Mouse (Mus musculus): ENCODE results near the gene Angel2. TPM values are rescaled to one million over a fixed set of nuclear protein-coding genes. Genes with fewer than 3 reads are reported as not detected.

Gene Angel2
- polyA plus RNA-seq, 1 experiment = 1.7 TPM

DNA sequence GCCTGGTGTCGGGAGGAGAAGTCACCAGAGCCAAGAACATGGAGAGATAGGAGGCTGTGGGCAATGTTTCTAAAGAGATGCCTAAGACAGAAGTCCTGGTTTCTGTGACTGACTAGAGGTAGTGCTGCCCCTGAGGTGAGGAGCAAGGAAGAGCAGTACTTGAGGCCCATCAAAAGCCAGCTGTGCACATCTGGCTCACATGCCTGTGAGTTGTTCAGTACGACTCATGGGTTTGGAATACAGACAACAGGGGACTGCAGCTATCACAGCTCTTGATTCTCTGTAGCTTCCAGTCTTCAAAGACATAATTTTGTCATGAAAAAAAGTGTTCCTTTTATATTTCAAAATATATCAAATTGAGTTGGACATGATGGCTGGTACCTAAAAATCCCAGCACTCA lies 23.8 kb upstream of the Angel2 start:
- H3K36me3 ChIP-seq (replicated peaks; ENCODE audit: low read length) = peaks cover 85% of the 10 kb centered on the region
- TF ChIP-seq FLI1 (IDR thresholded peaks at IDR 0.05; ENCODE audit: low read length) = no peak
- no peaks in the 10 kb centered on the region for H3K27me3 ChIP-seq (replicated peaks)
- H3K4me3 ChIP-seq (replicated peaks) = no peak overlapping the region
- no peaks in the 10 kb centered on the region for H3K9me3 ChIP-seq
- peaks cover 32% of the 10 kb centered on the region for H3K4me1 ChIP-seq

DNA sequence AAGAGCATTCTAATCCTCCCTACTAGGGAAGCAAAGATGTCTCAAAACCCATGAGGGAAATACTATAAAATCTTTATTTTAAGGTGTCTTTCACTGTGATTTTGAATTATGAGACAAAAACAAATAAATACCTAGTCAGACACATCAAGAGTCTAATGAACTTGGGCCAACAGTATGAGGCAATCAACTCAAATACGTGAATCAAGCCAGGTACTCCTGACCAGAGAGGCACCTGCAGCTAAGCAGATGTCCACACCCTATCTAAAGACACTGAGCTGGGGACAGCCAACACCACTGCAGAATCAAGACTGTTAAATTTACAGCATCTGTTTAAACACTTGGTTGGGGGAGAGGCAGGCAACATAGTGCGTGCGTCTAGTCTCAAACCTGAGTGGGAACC lies 20.8 kb upstream of the Angel2 start:
- TF ChIP-seq FLI1 (IDR thresholded peaks at IDR 0.05; ENCODE audit: low read length) (no peak), GATA1 (IDR thresholded peaks at IDR 0.05; ENCODE audit: borderline replicate concordance, low read length) (no peak)
- peaks cover 63% of the 10 kb centered on the region for H3K36me3 ChIP-seq (replicated peaks; ENCODE audit: low read length)
- peaks cover 25% of the 10 kb centered on the region for H3K4me1 ChIP-seq
- no peak overlapping the region for H3K4me3 ChIP-seq (replicated peaks)
- H3K9me3 ChIP-seq = no peaks in the 10 kb centered on the region
- no peaks in the 10 kb centered on the region for H3K27me3 ChIP-seq (replicated peaks)

GRCm38 (mm10) chr1:190904714-190905113 lies 20.2 kb upstream of the Angel2 start:
- Histone ChIP-seq H3K9me3 (no peaks in the 10 kb centered on the region), H3K36me3 (replicated peaks; ENCODE audit: low read length) (peaks cover 58% of the 10 kb centered on the region), H3K4me1 (peaks cover 30% of the 10 kb centered on the region), H3K4me3 (replicated peaks) (no peak overlapping the region), H3K27me3 (replicated peaks) (no peaks in the 10 kb centered on the region)
- TF ChIP-seq FLI1 (IDR thresholded peaks at IDR 0.05; ENCODE audit: low read length) (no peak), GATA1 (IDR thresholded peaks at IDR 0.05; ENCODE audit: borderline replicate concordance, low read length) (no peak)

DNA sequence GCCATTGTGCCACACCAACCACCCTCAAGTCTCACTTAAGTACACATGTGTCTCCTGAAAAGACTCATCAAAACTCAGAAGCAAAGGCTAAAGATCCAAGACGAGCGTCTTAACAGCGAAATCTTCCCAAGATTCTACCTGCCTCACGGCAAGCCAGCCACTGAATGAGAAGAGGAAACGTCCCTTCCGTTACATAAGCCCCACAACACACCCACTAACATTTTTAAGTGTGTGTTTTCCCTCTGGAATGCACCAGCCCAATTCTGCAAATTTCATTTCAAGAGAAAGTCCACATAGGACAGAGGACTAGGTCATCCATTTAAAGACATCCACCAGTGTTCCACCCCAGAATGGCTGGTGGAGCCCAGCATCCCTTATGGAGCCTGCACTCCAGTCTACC lies 14.1 kb upstream of the Angel2 start:
- TF ChIP-seq FLI1 (IDR thresholded peaks at IDR 0.05; ENCODE audit: low read length) = no peak
- no peak for TF ChIP-seq GATA1 (IDR thresholded peaks at IDR 0.05; ENCODE audit: borderline replicate concordance, low read length)
- Histone ChIP-seq H3K4me3 (replicated peaks) (peak overlapping the region; percentile 93), H3K9me3 (no peaks in the 10 kb centered on the region), H3K36me3 (replicated peaks; ENCODE audit: low read length) (peaks cover 8% of the 10 kb centered on the region), H3K27me3 (replicated peaks) (no peaks in the 10 kb centered on the region), H3K4me1 (peaks cover 47% of the 10 kb centered on the region)

DNA sequence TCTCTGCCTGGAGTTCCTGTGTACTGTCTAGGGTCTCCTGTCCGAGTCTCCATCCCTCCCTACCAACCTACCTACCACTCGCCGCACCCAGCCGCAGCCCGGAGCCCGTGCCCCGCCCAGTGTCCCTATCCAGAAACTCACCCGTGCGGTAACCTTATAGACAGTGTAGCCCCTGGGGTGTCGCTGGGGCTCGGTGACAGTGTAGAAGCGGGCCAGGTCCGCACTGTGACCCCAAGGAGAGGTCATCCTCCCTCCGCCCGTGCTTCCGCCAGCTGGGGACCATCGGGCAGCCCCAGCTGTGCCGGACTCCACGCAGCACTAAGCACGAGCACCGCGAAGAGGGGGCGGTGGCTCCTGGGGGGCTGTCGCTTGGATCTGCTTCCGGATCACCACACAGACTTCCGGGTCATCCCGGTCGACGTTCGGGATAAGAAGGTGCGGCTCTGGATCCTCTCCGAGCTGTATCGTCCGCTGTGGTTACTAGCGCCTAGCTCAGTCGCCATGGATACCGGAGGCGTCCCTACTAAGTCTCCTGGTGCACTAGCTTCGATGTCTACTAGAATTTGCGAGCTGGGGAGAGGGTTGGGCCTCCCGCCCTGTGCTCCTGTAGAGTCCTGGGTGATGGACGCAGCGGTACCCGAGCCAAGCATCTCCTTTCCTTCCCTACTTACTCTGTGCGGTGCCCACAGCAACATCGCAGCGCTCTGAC lies 13.3 kb upstream of the Angel2 start, which contains the start of gene Rps6kc1:
TSS of gene Rps6kc1 (minus strand) at position 356 of the 709 bp plus-strand sequence.
- Histone ChIP-seq H3K4me1 (peaks cover 47% of the 10 kb centered on the region), H3K27me3 (replicated peaks) (no peaks in the 10 kb centered on the region), H3K36me3 (replicated peaks; ENCODE audit: low read length) (peaks cover 4% of the 10 kb centered on the region), H3K4me3 (replicated peaks) (peak within 1 kb of the TSS; percentile 93), H3K9me3 (no peaks in the 10 kb centered on the region)
- TF ChIP-seq GATA1 (IDR thresholded peaks at IDR 0.05; ENCODE audit: borderline replicate concordance, low read length) = no peak
- no peak for TF ChIP-seq FLI1 (IDR thresholded peaks at IDR 0.05; ENCODE audit: low read length)

GRCm38 (mm10) chr1:190912623-190913022 lies 12.3 kb upstream of the Angel2 start:
- Histone ChIP-seq H3K27me3 (replicated peaks) (no peaks in the 10 kb centered on the region), H3K36me3 (replicated peaks; ENCODE audit: low read length) (peaks cover 4% of the 10 kb centered on the region), H3K4me3 (replicated peaks) (no peak overlapping the region), H3K9me3 (no peaks in the 10 kb centered on the region), H3K4me1 (peaks cover 47% of the 10 kb centered on the region)
- TF ChIP-seq GATA1 (IDR thresholded peaks at IDR 0.05; ENCODE audit: borderline replicate concordance, low read length) = no peak
- TF ChIP-seq FLI1 (IDR thresholded peaks at IDR 0.05; ENCODE audit: low read length) = no peak

- H3K9me3 ChIP-seq = no peaks in the 10 kb centered on the region
- H3K36me3 ChIP-seq (replicated peaks; ENCODE audit: low read length) = no peaks in the 10 kb centered on the region
- no peak overlapping the region for H3K4me3 ChIP-seq (replicated peaks)
- TF ChIP-seq GATA1 (IDR thresholded peaks at IDR 0.05; ENCODE audit: borderline replicate concordance, low read length) (no peak), FLI1 (IDR thresholded peaks at IDR 0.05; ENCODE audit: low read length) (no peak)
- H3K27me3 ChIP-seq (replicated peaks) = peaks cover 16% of the 10 kb centered on the region
- peaks cover 13% of the 10 kb centered on the region for H3K4me1 ChIP-seq
These were observed 6.0 kb upstream of the Angel2 start for GRCm38 (mm10) chr1:190918938-190919337.

DNA sequence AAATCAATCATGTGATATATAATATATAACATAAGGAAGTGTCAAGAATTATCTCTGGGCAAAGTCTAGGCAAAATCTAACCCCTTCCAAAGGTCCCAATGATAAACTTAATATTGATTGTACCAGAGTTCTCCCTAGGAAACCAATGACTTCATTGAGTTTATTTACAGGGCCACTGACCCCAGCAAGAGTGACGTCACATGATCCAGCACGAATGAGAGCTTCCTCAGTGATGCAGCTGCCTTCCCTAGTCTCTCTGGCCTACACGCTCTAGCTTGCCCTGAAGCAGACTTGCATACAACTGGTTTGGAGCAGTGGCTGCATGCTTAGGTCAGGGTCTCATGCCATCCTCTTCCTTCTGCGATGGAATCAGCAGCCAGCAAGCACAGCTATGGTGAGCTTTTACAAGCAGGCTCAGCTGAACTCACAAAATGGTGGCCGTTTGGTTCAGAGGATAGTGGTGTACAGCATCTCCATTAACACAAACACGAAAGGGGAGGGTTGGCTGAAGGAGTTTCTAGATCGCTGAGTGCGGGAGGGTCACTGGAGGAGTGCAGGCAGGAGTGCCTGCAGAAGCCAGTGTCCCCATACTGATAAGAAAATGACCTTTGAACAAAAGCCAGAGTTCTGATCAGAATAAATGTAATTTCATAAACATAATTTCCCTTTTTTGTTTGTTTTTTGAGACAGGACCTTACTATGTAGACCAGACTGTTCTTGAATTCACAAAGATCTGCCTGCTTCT lies 5.0 kb upstream of the Angel2 start:
- no peaks in the 10 kb centered on the region for H3K9me3 ChIP-seq
- H3K27me3 ChIP-seq (replicated peaks) = peaks cover 16% of the 10 kb centered on the region
- peak overlapping the region; percentile 38 for H3K4me3 ChIP-seq (replicated peaks)
- H3K36me3 ChIP-seq (replicated peaks; ENCODE audit: low read length) = no peaks in the 10 kb centered on the region
- peaks cover 17% of the 10 kb centered on the region for H3K4me1 ChIP-seq
- no peak for TF ChIP-seq GATA1 (IDR thresholded peaks at IDR 0.05; ENCODE audit: borderline replicate concordance, low read length)
- TF ChIP-seq FLI1 (IDR thresholded peaks at IDR 0.05; ENCODE audit: low read length) = no peak

GRCm38 (mm10) chr1:190927311-190927710 lies 2.4 kb downstream of the Angel2 start:
- H3K9me3 ChIP-seq = no peaks in the 10 kb centered on the region
- peaks cover 9% of the 10 kb centered on the region for H3K27me3 ChIP-seq (replicated peaks)
- H3K4me3 ChIP-seq (replicated peaks) = peak overlapping the region; percentile 97
- H3K36me3 ChIP-seq (replicated peaks; ENCODE audit: low read length) = peaks cover 9% of the 10 kb centered on the region
- no peak for TF ChIP-seq GATA1 (IDR thresholded peaks at IDR 0.05; ENCODE audit: borderline replicate concordance, low read length)
- no peak for TF ChIP-seq FLI1 (IDR thresholded peaks at IDR 0.05; ENCODE audit: low read length)
- peaks cover 55% of the 10 kb centered on the region for H3K4me1 ChIP-seq

DNA sequence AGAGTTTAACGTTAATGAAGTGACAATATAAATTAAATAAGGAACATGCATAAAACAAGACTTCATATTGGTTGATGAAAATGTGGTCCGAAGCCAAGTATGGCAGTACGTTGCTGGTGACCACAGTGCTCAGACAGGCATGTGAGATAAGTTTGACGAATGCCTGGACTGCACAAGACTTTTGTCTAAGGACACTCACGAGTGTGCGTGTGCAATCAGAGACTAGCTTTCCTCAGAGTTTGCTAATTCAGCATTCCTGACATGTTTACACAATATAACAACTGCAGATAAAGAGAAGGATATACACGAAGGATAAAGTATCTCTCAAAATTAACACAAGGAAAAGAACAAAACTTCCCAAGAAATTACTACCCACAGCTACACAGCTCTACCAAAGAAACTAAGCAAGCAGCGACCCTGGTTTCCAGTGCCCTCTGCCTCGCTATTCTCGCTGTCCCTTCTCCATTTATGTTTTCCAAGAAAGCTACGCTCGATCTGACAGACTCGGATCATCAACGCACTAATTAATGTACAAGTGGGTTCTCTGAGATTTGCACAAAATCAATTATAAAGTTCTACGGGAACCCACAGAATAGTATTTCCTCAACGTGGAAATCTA lies 2.9 kb downstream of the Angel2 start:
- TF ChIP-seq GATA1 (IDR thresholded peaks at IDR 0.05; ENCODE audit: borderline replicate concordance, low read length) (no peak), FLI1 (IDR thresholded peaks at IDR 0.05; ENCODE audit: low read length) (no peak)
- peaks cover 55% of the 10 kb centered on the region for H3K4me1 ChIP-seq
- peak overlapping the region; percentile 97 for H3K4me3 ChIP-seq (replicated peaks)
- peaks cover 14% of the 10 kb centered on the region for H3K36me3 ChIP-seq (replicated peaks; ENCODE audit: low read length)
- H3K9me3 ChIP-seq = no peaks in the 10 kb centered on the region
- H3K27me3 ChIP-seq (replicated peaks) = peaks cover 5% of the 10 kb centered on the region
